Mouse (Mus musculus) midbrain, embryonic 15.5 days (tissue): Measurements from ENCODE around the gene Scyl3. TPM values are rescaled to one million over a fixed set of nuclear protein-coding genes. Genes with fewer than 3 reads are reported as not detected.

Experiments used
- ATAC-seq: fragments of 200-750 bp; cut with Nextera tagmentation; replicated peaks from 2 replicates; pipeline ENCODE4 v1.8.0; 2017; ENCODE audit warnings: moderate TSS enrichment
- H3K27ac ChIP-seq: fragments of 300-500 bp; sonication (generic); 2 replicates; pipeline ENCODE4 v1.5.1; 2015; ENCODE audit warnings: mild to moderate bottlenecking, inconsistent platforms
- H3K27me3 ChIP-seq: fragments of 300-500 bp; sonication (generic); replicated peaks from 2 replicates; pipeline ENCODE4 v1.6.1; 2015; ENCODE audit warnings: inconsistent platforms
- H3K36me3 ChIP-seq: fragments of 300-500 bp; sonication (generic); replicated peaks from 2 replicates; pipeline ENCODE4 v1.6.1; 2015; ENCODE audit warnings: inconsistent platforms
- H3K4me1 ChIP-seq: fragments of 300-500 bp; sonication (generic); 2 replicates; pipeline ENCODE4 v1.6.1; 2015; ENCODE audit warnings: inconsistent platforms
- H3K4me2 ChIP-seq: fragments of 300-500 bp; sonication (generic); 2 replicates; pipeline ENCODE4 v1.6.1; 2015; ENCODE audit warnings: inconsistent platforms, mild to moderate bottlenecking, moderate library complexity
- H3K4me3 ChIP-seq: fragments of 300-500 bp; sonication (generic); 2 replicates; pipeline ENCODE4 v1.5.1; 2015; ENCODE audit warnings: mild to moderate bottlenecking, inconsistent platforms
- H3K9ac ChIP-seq: fragments of 300-500 bp; sonication (generic); 2 replicates; pipeline ENCODE4 v1.6.1; 2015; ENCODE audit warnings: mild to moderate bottlenecking, inconsistent platforms
- H3K9me3 ChIP-seq: fragments of 300-500 bp; sonication (generic); 2 replicates; pipeline ENCODE4 v1.6.1; 2016; ENCODE audit warnings: inconsistent platforms
- WGBS: fragments of 180-500 bp; shearing (Covaris S2); methylation state at CpG from one replicate; pipeline ENCODE4 v1.1.7; 2015; ENCODE audit warnings: mixed read lengths; 5-methylcytosine and 5-hydroxymethylcytosine counted together
- polyA plus RNA-seq: library from polyadenylated mRNA; unstranded; fragments of >200 nt; fragmentation: Nextera tagmentation; extraction: Ambion mirVana; gene quantifications from 2 replicates; pipeline ENCODE4 v1.2.1, GENCODE M21; 2015

Scyl3 gene
- polyA plus RNA-seq, 1 experiment from 2014 or later, result 14.5 TPM

- ATAC-seq, result no peak
- 97% methylated on average over 2 of the region's 2 CpGs for WGBS
Measured at GRCm38 (mm10) chr1:163975088-163975487, 46.2 kb downstream of the Scyl3 start.

DNA sequence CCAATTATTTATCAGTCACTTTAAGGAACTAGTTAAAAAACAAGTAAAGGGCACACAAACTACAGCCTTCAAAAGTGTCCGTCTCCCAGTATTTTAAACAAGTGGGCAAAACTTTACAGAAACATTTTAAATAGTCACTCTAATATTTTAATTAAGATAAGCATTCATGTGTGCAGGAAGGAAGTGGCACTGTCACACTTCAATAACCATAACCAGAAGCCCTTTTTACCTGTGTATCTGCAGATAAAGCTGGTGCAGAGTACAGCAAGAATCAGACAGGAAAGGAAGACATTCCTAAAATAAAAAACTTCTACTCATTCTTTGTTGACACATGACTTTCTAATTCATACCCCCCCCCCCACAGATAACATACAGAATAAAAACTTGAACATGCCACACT lies 47.6 kb downstream of the Scyl3 start:
- no peak for ATAC-seq
- whole genome bisulfite sequencing, result 88% methylated on average over 1 of the region's 1 CpGs
- Histone ChIP-seq H3K4me2 (no peak overlapping the region), H3K4me1 (no peaks in the 10 kb centered on the region), H3K4me3 (no peak overlapping the region), H3K27me3 (no peaks in the 10 kb centered on the region), H3K27ac (no peak overlapping the region), H3K9me3 (no peaks in the 10 kb centered on the region), H3K36me3 (no peaks in the 10 kb centered on the region; the same call in 1 of the 2 replicates), H3K9ac (no peak overlapping the region)

More at GRCm38 (mm10) chr1:163975088-163975487, 46.2 kb downstream of the Scyl3 start:
- no peak overlapping the region for H3K4me3 ChIP-seq
- no peaks in the 10 kb centered on the region for H3K4me1 ChIP-seq
- H3K9me3 ChIP-seq, result no peaks in the 10 kb centered on the region
- no peaks in the 10 kb centered on the region for H3K27me3 ChIP-seq
- no peak overlapping the region for H3K4me2 ChIP-seq
- H3K9ac ChIP-seq, result no peak overlapping the region
- no peak overlapping the region for H3K27ac ChIP-seq
- no peaks in the 10 kb centered on the region for H3K36me3 ChIP-seq

GRCm38 (mm10) chr1:163992371-163992770 lies 63.5 kb downstream of the Scyl3 start:
- no peaks in the 10 kb centered on the region for H3K36me3 ChIP-seq
- H3K27ac ChIP-seq, result no peak overlapping the region
- WGBS, result 93% methylated on average over 4 of the region's 4 CpGs
- H3K4me1 ChIP-seq, result peaks cover 14% of the 10 kb centered on the region
- no peak for ATAC-seq
- no peak overlapping the region for H3K4me2 ChIP-seq
- no peaks in the 10 kb centered on the region for H3K27me3 ChIP-seq
- H3K9me3 ChIP-seq, result no peaks in the 10 kb centered on the region
- H3K9ac ChIP-seq, result no peak overlapping the region
- H3K4me3 ChIP-seq, result no peak overlapping the region

DNA sequence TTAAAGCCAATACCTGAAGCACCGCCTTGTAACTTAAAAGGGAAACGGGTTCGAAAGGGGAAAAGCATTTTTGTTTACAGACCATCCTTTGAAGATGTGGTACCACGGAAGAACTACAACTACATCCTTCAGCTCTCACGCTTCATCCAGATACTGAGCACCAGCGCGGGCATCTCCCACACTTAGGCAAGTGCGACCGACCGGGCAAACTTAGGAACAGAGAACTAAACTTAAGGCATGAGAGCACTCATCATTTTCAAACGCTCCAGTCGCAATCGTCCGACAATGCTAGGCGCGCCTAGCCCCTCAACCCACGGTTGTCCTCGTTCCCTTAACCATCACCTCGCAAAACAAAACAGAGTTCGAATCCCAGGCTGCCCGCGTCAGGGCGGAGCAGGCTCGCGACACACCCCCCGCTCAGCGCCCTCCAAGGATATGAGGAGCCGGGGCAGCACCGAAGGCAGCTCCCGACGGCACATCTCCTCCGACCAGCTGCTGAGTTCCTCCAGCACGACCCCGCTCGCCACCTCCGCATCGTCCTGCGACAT lies 65.3 kb downstream of the Scyl3 start:
- H3K9ac ChIP-seq, result peak overlapping the region; percentile 49
- H3K36me3 ChIP-seq, result no peaks in the 10 kb centered on the region
- no peaks in the 10 kb centered on the region for H3K27me3 ChIP-seq
- H3K4me1 ChIP-seq, result peaks cover 14% of the 10 kb centered on the region
- no peaks in the 10 kb centered on the region for H3K9me3 ChIP-seq
- H3K27ac ChIP-seq, result no peak overlapping the region
- H3K4me2 ChIP-seq, result peak overlapping the region; percentile 70
- H3K4me3 ChIP-seq, result peak overlapping the region; percentile 66
- WGBS, result 2% methylated on average over 38 of the region's 38 CpGs
- peak; percentile 82 for ATAC-seq

GRCm38 (mm10) chr1:163994721-163995608 lies 66.1 kb downstream of the Scyl3 start, which contains the start of the genes BC055324 and Mettl18:
BC055324 (minus strand) TSS chr1:163994796.
Mettl18 (plus strand) TSS chr1:163994889.
- 3% methylated on average over 43 of the region's 43 CpGs for WGBS
- no peaks in the 10 kb centered on the region for H3K9me3 ChIP-seq
- H3K4me3 ChIP-seq, result peak within 1 kb of the TSS; percentile 66
- peaks cover 14% of the 10 kb centered on the region for H3K4me1 ChIP-seq
- peak within 1 kb of the TSS; percentile 71 for H3K9ac ChIP-seq
- peak; percentile 99 for ATAC-seq
- no peaks in the 10 kb centered on the region for H3K36me3 ChIP-seq
- H3K4me2 ChIP-seq, result peak within 1 kb of the TSS; percentile 70
- H3K27ac ChIP-seq, result peak within 1 kb of the TSS; percentile 86
- no peaks in the 10 kb centered on the region for H3K27me3 ChIP-seq

GRCm38 (mm10) chr1:163995609-163995913 lies 66.7 kb downstream of the Scyl3 start:
- peaks cover 14% of the 10 kb centered on the region for H3K4me1 ChIP-seq
- H3K4me2 ChIP-seq, result peak overlapping the region; percentile 70
- peak overlapping the region; percentile 71; the same call in 1 of the 2 replicates for H3K9ac ChIP-seq
- ATAC-seq, result no peak
- peak overlapping the region; percentile 66 for H3K4me3 ChIP-seq
- peak overlapping the region; percentile 86; the same call in 1 of the 2 replicates for H3K27ac ChIP-seq
- no peaks in the 10 kb centered on the region for H3K27me3 ChIP-seq
- no peaks in the 10 kb centered on the region for H3K9me3 ChIP-seq
- 75% methylated on average over 2 of the region's 2 CpGs for WGBS
- H3K36me3 ChIP-seq, result no peaks in the 10 kb centered on the region

GRCm38 (mm10) chr1:164001831-164002452 lies 73.0 kb downstream of the Scyl3 start:
- Histone ChIP-seq H3K9ac (no peak overlapping the region), H3K4me1 (no peaks in the 10 kb centered on the region), H3K9me3 (no peaks in the 10 kb centered on the region), H3K36me3 (no peaks in the 10 kb centered on the region), H3K27me3 (no peaks in the 10 kb centered on the region), H3K4me2 (no peak overlapping the region), H3K27ac (no peak overlapping the region), H3K4me3 (no peak overlapping the region)
- ATAC-seq, result no peak
- WGBS, result 52% methylated on average over 6 of the region's 6 CpGs

- Histone ChIP-seq H3K9ac (no peak overlapping the region), H3K27me3 (no peaks in the 10 kb centered on the region), H3K27ac (no peak overlapping the region), H3K36me3 (no peaks in the 10 kb centered on the region), H3K4me3 (no peak overlapping the region), H3K9me3 (no peaks in the 10 kb centered on the region), H3K4me1 (no peaks in the 10 kb centered on the region), H3K4me2 (no peak overlapping the region)
- WGBS, result 76% methylated on average over 3 of the region's 3 CpGs
- ATAC-seq, result no peak
Measured at GRCm38 (mm10) chr1:164004311-164004710, 75.4 kb downstream of the Scyl3 start.

Other genes starting within 250 kb of the Scyl3 start
- gene Mettl11b, start 203.9 kb upstream of the Scyl3 start, polyA plus RNA-seq, result 0.92 and 1.0 TPM in 2 replicates
- gene Kifap3, start 149.5 kb upstream of the Scyl3 start, polyA plus RNA-seq, result 129 and 142 TPM in 2 replicates
- 4.5 and 4.9 TPM in 2 replicates for gene BC055324, start 65.7 kb downstream of the Scyl3 start, polyA plus RNA-seq
- 6.5 and 6.7 TPM in 2 replicates for gene Mettl18, start 65.8 kb downstream of the Scyl3 start, polyA plus RNA-seq
- not detected in 2 replicates for gene Sele, start 119.1 kb downstream of the Scyl3 start, polyA plus RNA-seq
- gene Sell, start 132.9 kb downstream of the Scyl3 start, polyA plus RNA-seq, result 0.14 and 0.19 TPM in 2 replicates
- gene Selp, start 186.2 kb downstream of the Scyl3 start, polyA plus RNA-seq, result not detected in 2 replicates
- 0.13 and 0.14 TPM in 2 replicates for gene F5, start 222.7 kb downstream of the Scyl3 start, polyA plus RNA-seq